ENCODE assay signal across 8 mouse cellular contexts in genomic region chr9:46282631-46283436, GRCm38 (mm10). TPM values are rescaled to one million over a fixed set of nuclear protein-coding genes. Genes with fewer than 3 reads are reported as not detected.
DNase-seq lines count a peak whose midpoint lies in the region; ATAC-seq and TF ChIP-seq lines count a peak whose summit lies in the region.

Gene Bud13 (plus strand): TSS chr9:46283008.

- peak within 1 kb of the TSS; percentile 81 for H3K27ac ChIP-seq in MEL (ENCODE audit: control insufficient read depth, low read depth, low read length)
- H3K27ac ChIP-seq in cerebellum, adult 2 months (ENCODE audit: insufficient read depth, low read length) = no peak within 1 kb of the TSS; the same call in 1 of the 2 replicates
- H3K27ac ChIP-seq in forebrain, postnatal 0 days (ENCODE audit: low read depth, low read length) = peak within 1 kb of the TSS; percentile 70
- H3K27ac ChIP-seq in lung, embryonic 15.5 days = peak within 1 kb of the TSS; percentile 94

- H3K27me3 ChIP-seq in MEL (ENCODE audit: control insufficient read depth in 1 of 2, insufficient read depth in 2 of 2, low read length in 2 of 2) = no peaks in the 10 kb centered on the region
- H3K27me3 ChIP-seq in cerebellum, adult 2 months (ENCODE audit: control insufficient read depth, insufficient read depth, low read length) = no peaks in the 10 kb centered on the region
- no peaks in the 10 kb centered on the region for H3K27me3 ChIP-seq in forebrain, postnatal 0 days (ENCODE audit: insufficient read depth, low read length)
- no peaks in the 10 kb centered on the region for H3K27me3 ChIP-seq in lung, embryonic 15.5 days

- no peaks in the 10 kb centered on the region for H3K9me3 ChIP-seq in MEL (replicated peaks; ENCODE audit: insufficient read depth, low read length)
- H3K9me3 ChIP-seq in forebrain, postnatal 0 days (ENCODE audit: low read length) = no peaks in the 10 kb centered on the region
- H3K9me3 ChIP-seq in lung, embryonic 15.5 days = no peaks in the 10 kb centered on the region

- peak; percentile 96 for DNase-seq in MEL (ENCODE audit: low read depth, low spot score)
- peak; percentile 89 to 95 for DNase-seq in cerebellum, adult 2 months
- peak; percentile 94 for DNase-seq in forebrain, postnatal 0 days
- peak; percentile 98 for DNase-seq in heart, postnatal 4 days
- DNase-seq in layer of hippocampus, adult 8-10 months (ENCODE audit: low spot score in 2 of 2) = peak; percentile 85 to 92
- DNase-seq in ovary, adult 18-20 months (ENCODE audit: low spot score) = peak; percentile 84
- peak; percentile 92 for DNase-seq in thymus, postnatal 0 days (ENCODE audit: low spot score)

- under 1% methylated on average over 55 of the region's 55 CpGs for WGBS in cerebellum, adult 2 months
- under 1% methylated on average over 55 of the region's 55 CpGs for WGBS in forebrain, postnatal 0 days
- WGBS in lung, embryonic 15.5 days = under 1% methylated on average over 55 of the region's 55 CpGs

- peak; percentile 95 for ATAC-seq in forebrain, postnatal 0 days
- peak; percentile 90 for ATAC-seq in lung, embryonic 15.5 days (ENCODE audit: borderline replicate concordance, extremely low read depth, low FRiP score, low TSS enrichment)

- peaks cover 6 to 12% of the 10 kb centered on the region in 2 experiments; a peak in 1 of 4 replicates for H3K4me1 ChIP-seq in MEL (ENCODE audit: control insufficient read depth in 1 of 2, insufficient read depth in 2 of 2, low read length in 2 of 2)
- H3K4me1 ChIP-seq in cerebellum, adult 2 months (ENCODE audit: control insufficient read depth, insufficient read depth, low read length) = peaks cover 3% of the 10 kb centered on the region; the same call in 1 of the 2 replicates
- H3K4me1 ChIP-seq in forebrain, postnatal 0 days (ENCODE audit: insufficient read depth) = peaks cover 6% of the 10 kb centered on the region
- peaks cover 14% of the 10 kb centered on the region for H3K4me1 ChIP-seq in lung, embryonic 15.5 days

- peak within 1 kb of the TSS; percentile 79 for H3K9ac ChIP-seq in MEL (ENCODE audit: control insufficient read depth, low read depth, low read length, poor library complexity, severe bottlenecking)
- peak within 1 kb of the TSS; percentile 81 for H3K9ac ChIP-seq in forebrain, postnatal 0 days
- H3K9ac ChIP-seq in lung, embryonic 15.5 days = peak within 1 kb of the TSS; percentile 81

- TF ChIP-seq EP300 in MEL (IDR thresholded peaks at IDR 0.05; ENCODE audit: low read depth in 1 of 2, low read length in 2 of 2) = no peak

- TF ChIP-seq POLR2A in MEL (IDR thresholded peaks at IDR 0.05; ENCODE audit: control insufficient read depth in 1 of 2, insufficient read depth in 1 of 2, low read depth in 1 of 2, low read length in 2 of 2, poor library complexity in 1 of 2) = peak; percentile 85 to 95
- TF ChIP-seq POLR2A in cerebellum, adult 2 months (IDR thresholded peaks at IDR 0.05; ENCODE audit: borderline replicate concordance, insufficient read depth, low read length) = peak; percentile 82

- H3K4me2 ChIP-seq in forebrain, postnatal 0 days (ENCODE audit: low read depth) = peak within 1 kb of the TSS; percentile 58
- H3K4me2 ChIP-seq in lung, embryonic 15.5 days = peak within 1 kb of the TSS; percentile 78

- peak in 2 of 3 experiments; percentile 55 to 66; a peak in 4 of 6 replicates for TF ChIP-seq CTCF in MEL (IDR thresholded peaks at IDR 0.05 in 2 of 3, conservative IDR thresholded peaks at IDR 0.05 in 1 of 3; ENCODE audit: control insufficient read depth in 1 of 3, insufficient read depth in 1 of 3, low read depth in 2 of 3, low read length in 3 of 3, poor library complexity in 1 of 3, severe bottlenecking in 1 of 3)
- TF ChIP-seq CTCF in cerebellum, adult 2 months (IDR thresholded peaks at IDR 0.05; ENCODE audit: borderline replicate concordance, insufficient read depth, low read depth, low read length) = peak; percentile 27; the same call in 1 of the 2 replicates
- TF ChIP-seq CTCF in forebrain, postnatal 0 days (IDR thresholded peaks at IDR 0.05; ENCODE audit: low read depth) = peak; percentile 81

- no peak for TF ChIP-seq RAD21 in MEL (IDR thresholded peaks at IDR 0.05; ENCODE audit: low read depth, low read length)

- H3K4me3 ChIP-seq in MEL (ENCODE audit: control insufficient read depth in 1 of 2, insufficient read depth in 1 of 2, low read depth in 2 of 2, low read length in 2 of 2) = peak within 1 kb of the TSS; percentile 72 to 79
- peak within 1 kb of the TSS; percentile 89 for H3K4me3 ChIP-seq in cerebellum, adult 2 months (replicated peaks; ENCODE audit: insufficient read depth, low read depth, low read length)
- peak within 1 kb of the TSS; percentile 73 for H3K4me3 ChIP-seq in forebrain, postnatal 0 days (ENCODE audit: low read depth, low read length)
- H3K4me3 ChIP-seq in lung, embryonic 15.5 days = peak within 1 kb of the TSS; percentile 78

- H3K36me3 ChIP-seq in MEL (ENCODE audit: control insufficient read depth in 1 of 2, insufficient read depth in 2 of 2, low read length in 2 of 2) = peaks cover 6 to 12% of the 10 kb centered on the region in 2 experiments
- H3K36me3 ChIP-seq in forebrain, postnatal 0 days (ENCODE audit: insufficient read depth) = peaks cover 45% of the 10 kb centered on the region
- peaks cover 50% of the 10 kb centered on the region for H3K36me3 ChIP-seq in lung, embryonic 15.5 days

- H3K79me2 ChIP-seq in MEL (ENCODE audit: control insufficient read depth, insufficient read depth, low read length, poor library complexity) = peaks cover 10% of the 10 kb centered on the region

TF ChIP-seq in MEL, 35 proteins besides CTCF, POLR2A, EP300 and RAD21 (continues in another document):
- TF ChIP-seq ZMIZ1 (IDR thresholded peaks at IDR 0.05; ENCODE audit: low read depth, low read length) (no peak), CHD1 (IDR thresholded peaks at IDR 0.05; ENCODE audit: low read depth, low read length) (no peak), GATA1 (IDR thresholded peaks at IDR 0.05; ENCODE audit: low read depth, low read length) (no peak), NELFE (IDR thresholded peaks at IDR 0.05; ENCODE audit: low read depth, low read length) (peak; percentile 87), MAX (IDR thresholded peaks at IDR 0.05; ENCODE audit: low read length) (peak; percentile 41; the same call in 1 of the 2 replicates), MAFK (IDR thresholded peaks at IDR 0.05; ENCODE audit: borderline replicate concordance, low read depth, low read length) (no peak), BHLHE40 (IDR thresholded peaks at IDR 0.05; ENCODE audit: borderline replicate concordance, low read depth, low read length) (no peak), KAT2A (conservative IDR thresholded peaks at IDR 0.05; ENCODE audit: low read depth, low read length) (no peak; the same call in 1 of the 2 replicates), GABPA (IDR thresholded peaks at IDR 0.05; ENCODE audit: low read depth, low read length) (no peak), MXI1 (IDR thresholded peaks at IDR 0.05; ENCODE audit: low read depth, low read length) (peak; percentile 93), UBTF (IDR thresholded peaks at IDR 0.05; ENCODE audit: borderline replicate concordance, insufficient read depth, low read depth, low read length) (no peak), MEF2A (IDR thresholded peaks at IDR 0.05; ENCODE audit: extremely low read depth, insufficient replicate concordance, low read depth, low read length, poor library complexity, severe bottlenecking) (no peak), USF1 (IDR thresholded peaks at IDR 0.05; ENCODE audit: low read depth, low read length) (0 out of 2 replicates have a peak, but pooled peaks have one; percentile 21), JUND (IDR thresholded peaks at IDR 0.05; ENCODE audit: low read depth, low read length) (no peak), POLR2AphosphoS5 (IDR thresholded peaks at IDR 0.05; ENCODE audit: borderline replicate concordance, low read depth, low read length) (no peak), MYC (IDR thresholded peaks at IDR 0.05; ENCODE audit: low read depth, low read length) (no peak), ETS1 (IDR thresholded peaks at IDR 0.05; ENCODE audit: low read depth, low read length) (peak; percentile 47), USF2 (IDR thresholded peaks at IDR 0.05; ENCODE audit: borderline replicate concordance in 1 of 2, insufficient read depth in 1 of 2, low read depth in 1 of 2, low read length in 2 of 2) (no peak), E2F4 (IDR thresholded peaks at IDR 0.05; ENCODE audit: borderline replicate concordance, low read depth, low read length) (no peak), RCOR1 (IDR thresholded peaks at IDR 0.05; ENCODE audit: low read depth, low read length) (no peak; the same call in 1 of the 2 replicates), ZNF384 (IDR thresholded peaks at IDR 0.05; ENCODE audit: low read depth, low read length) (no peak), MAZ (IDR thresholded peaks at IDR 0.05; ENCODE audit: low read depth, low read length) (peak; percentile 97), MYB (IDR thresholded peaks at IDR 0.05; ENCODE audit: low read depth, low read length) (no peak), TAL1 (IDR thresholded peaks at IDR 0.05; ENCODE audit: low read length) (no peak), POLR2AphosphoS2 (IDR thresholded peaks at IDR 0.05; ENCODE audit: low read length) (peak; percentile 94), ZKSCAN1 (IDR thresholded peaks at IDR 0.05; ENCODE audit: low read depth, low read length) (no peak), TCF12 (IDR thresholded peaks at IDR 0.05; ENCODE audit: low read depth, low read length) (peak; percentile 62; the same call in 1 of the 2 replicates), ZC3H11A (IDR thresholded peaks at IDR 0.05; ENCODE audit: low read depth, low read length) (no peak), NRF1 (IDR thresholded peaks at IDR 0.05; ENCODE audit: insufficient read depth, low read depth, low read length, poor library complexity, severe bottlenecking) (0 out of 2 replicates have a peak, but pooled peaks have one; percentile 26), SMC3 (IDR thresholded peaks at IDR 0.05; ENCODE audit: low read depth, low read length) (0 out of 2 replicates have a peak, but pooled peaks have one; percentile 5)

RNA-seq across cellular contexts. Expression of gene Bud13, which starts in this region (rescaled TPM):
- 13.5 and 13.9 TPM in 2 replicates for total RNA-seq in MEL (2012; rRNA removed)
- polyA plus RNA-seq in MEL (2012; ENCODE audit: insufficient read depth in 1 of 2, insufficient read length in 2 of 2, low read depth in 1 of 2, low replicate concordance in 2 of 2, missing spikeins in 1 of 2) = 10 to 100 TPM in 1 of 2 experiments, not detected in 1; 26.3 TPM
- polyA plus RNA-seq in cerebellum, adult 2 months (2012; rRNA removed) = 11.9 and 12.8 TPM in 2 replicates
- 13.5 and 14.7 TPM in 2 replicates for total RNA-seq in forebrain, postnatal 0 days (2014; rRNA removed)
- polyA plus RNA-seq in forebrain, postnatal 0 days (2015; fragmentation: Nextera tagmentation; extraction: Ambion mirVana) = 11.5 and 12.8 TPM in 2 replicates
- 10 to 100 TPM; 10.9 to 12.3 TPM for total RNA-seq in heart, postnatal 4 days (2021)
- total RNA-seq in layer of hippocampus, adult 8-10 months (2022) = 10 to 100 TPM in 2 of 4 experiments, 1 to 10 TPM in 2; 9.3 to 12.7 (median 11.0) TPM
- 24.4 and 26.4 TPM in 2 replicates for polyA plus RNA-seq in lung, embryonic 15.5 days (2015; fragmentation: Nextera tagmentation; extraction: Ambion mirVana)
- polyA plus RNA-seq in thymus, postnatal 0 days (2015; fragmentation: Nextera tagmentation; extraction: Ambion mirVana) = 19.5 and 19.6 TPM in 2 replicates

Comparison
In these comparisons a context has a peak if more than half of its experiments do, and no peak if none do; other contexts are left out.
1. CTCF ChIP-seq: peak in every context shown above with its lines; median percentile 81 in forebrain, postnatal 0 days; 60 in MEL; 27 in cerebellum, adult 2 months.